Mouse (Mus musculus) bone marrow, adult 2 months (tissue): Measurements from ENCODE around the gene Pip5k1c. TPM values are rescaled to one million over a fixed set of nuclear protein-coding genes. Genes with fewer than 3 reads are reported as not detected.

Experiments
- H3K27ac ChIP-seq: fragments of 200-500 bp; 2 replicates; pipeline ENCODE4 v1.5.1; 2012; ENCODE audit warnings: low read depth, mild to moderate bottlenecking, control low read depth, inconsistent platforms, low read length; ENCODE audit not compliant: control insufficient read depth, poor library complexity, insufficient read depth
- H3K4me1 ChIP-seq: fragments of 200-500 bp; 2 replicates; pipeline ENCODE4 v1.6.1; 2011; ENCODE audit warnings: low read length; ENCODE audit not compliant: control insufficient read depth, insufficient read depth
- H3K4me3 ChIP-seq: fragments of 200-500 bp; replicated peaks from 2 replicates; pipeline ENCODE3; 2011; ENCODE audit warnings: mild to moderate bottlenecking, low read depth, low read length, control low read depth; ENCODE audit not compliant: control insufficient read depth
- CTCF ChIP-seq: fragments of 200-500 bp; IDR thresholded peaks from 2 replicates; pipeline ENCODE4 v1.5.1; 2011; ENCODE audit warnings: low read length, control low read depth; ENCODE audit not compliant: control insufficient read depth, insufficient read depth
- POLR2A ChIP-seq: fragments of 200-500 bp; IDR thresholded peaks from 2 replicates; pipeline ENCODE4 v1.6.1; 2011; ENCODE audit warnings: low read depth, mild to moderate bottlenecking, control low read depth, low read length, borderline replicate concordance; ENCODE audit not compliant: control insufficient read depth
- WGBS: fragments of 180-500 bp; shearing (Covaris S2); methylation state at CpG from one replicate; pipeline ENCODE4 v1.1.7; 2018; 5-methylcytosine and 5-hydroxymethylcytosine counted together
- polyA plus RNA-seq: library from polyadenylated mRNA; stranded (reverse); fragments of >200 nt; gene quantifications from 2 replicates; pipeline ENCODE4 v1.2.4, GENCODE M21; 2011; ENCODE audit warnings: low replicate concordance; ENCODE audit not compliant: missing spikeins, insufficient read depth, insufficient read length

Gene Pip5k1c
- polyA plus RNA-seq, 1 experiment = 62.2 TPM

DNA sequence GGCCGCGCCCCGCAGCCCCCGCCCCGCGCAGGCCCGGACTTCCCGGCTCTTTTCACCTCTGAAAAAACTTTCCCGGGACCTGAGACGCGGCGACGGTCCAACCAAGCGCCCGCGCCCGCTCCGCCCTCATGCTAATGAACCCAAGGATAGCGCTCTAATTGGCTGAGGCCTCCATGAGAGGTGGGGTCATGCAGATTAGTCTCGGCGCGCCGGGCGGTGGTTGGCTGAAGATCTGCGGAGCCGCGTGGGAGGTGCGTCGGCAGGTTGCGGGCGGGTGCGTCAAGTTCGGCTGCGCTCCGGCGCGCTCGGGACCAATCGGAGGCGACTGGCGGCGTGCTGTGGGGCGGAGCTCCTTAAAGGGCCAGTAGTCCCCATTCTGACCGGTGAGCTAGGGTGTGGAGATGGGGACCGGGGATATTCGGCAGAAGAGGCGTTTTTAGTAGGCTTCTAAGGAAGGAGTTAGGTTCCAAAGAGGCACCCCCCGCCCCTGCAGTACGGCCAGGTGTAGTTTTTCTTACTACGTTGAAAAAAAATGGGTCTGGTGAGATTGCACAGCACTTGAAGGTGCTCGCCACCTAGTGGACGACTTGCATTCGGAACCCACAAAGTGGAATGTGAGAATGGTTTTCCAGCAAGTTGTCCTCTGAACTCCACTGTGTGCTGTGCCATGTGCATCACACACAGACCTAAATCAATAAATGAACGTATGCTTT lies 57.7 kb downstream of the Pip5k1c start, which contains the start of gene Hmg20b:
Gene Hmg20b, minus strand, starts transcription at position 130 of the 713 bp plus-strand sequence.
- TF ChIP-seq POLR2A (no peak), CTCF (peak; percentile 82)
- under 1% methylated on average over 54 of the region's 54 CpGs for WGBS
- Histone ChIP-seq H3K4me3 (peak within 1 kb of the TSS; percentile 84), H3K4me1 (peaks cover 4% of the 10 kb centered on the region; the same call in 1 of the 2 replicates), H3K27ac (peak within 1 kb of the TSS; percentile 79)

DNA sequence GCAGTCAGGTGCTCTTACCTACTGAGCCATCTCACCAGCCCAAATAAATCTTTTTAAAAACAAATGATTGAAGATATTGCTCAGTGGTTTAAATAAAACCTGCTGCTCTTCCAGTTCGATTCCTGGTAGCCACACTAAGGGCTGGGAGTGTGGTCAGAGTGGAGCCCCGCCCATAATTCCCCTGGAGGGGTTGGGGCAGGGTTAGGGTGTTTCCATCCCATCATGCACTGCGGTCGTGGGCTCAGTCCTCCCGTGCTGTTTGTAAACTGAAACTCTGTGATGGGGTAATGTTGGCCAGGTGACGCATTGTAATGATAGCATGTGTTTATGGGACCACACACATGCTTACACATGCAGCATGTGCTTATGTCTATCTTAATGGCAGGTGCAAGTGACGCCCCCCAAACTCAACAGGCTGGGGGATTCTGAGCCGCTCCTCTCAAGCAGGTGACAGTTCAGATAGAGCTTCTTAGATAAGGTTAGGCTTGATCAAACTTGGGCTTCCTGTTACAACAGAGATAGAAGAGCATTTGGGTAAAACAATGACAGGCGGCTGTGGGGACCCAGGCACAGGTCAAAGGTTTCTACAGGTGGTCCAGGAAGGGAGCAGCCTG lies 59.0 kb downstream of the Pip5k1c start:
- TF ChIP-seq POLR2A (no peak), CTCF (no peak)
- peaks cover 6% of the 10 kb centered on the region; the same call in 1 of the 2 replicates for H3K4me1 ChIP-seq
- H3K27ac ChIP-seq = peak overlapping the region; percentile 54
- 21% methylated on average over 9 of the region's 9 CpGs for WGBS
- peak overlapping the region; percentile 18 for H3K4me3 ChIP-seq

DNA sequence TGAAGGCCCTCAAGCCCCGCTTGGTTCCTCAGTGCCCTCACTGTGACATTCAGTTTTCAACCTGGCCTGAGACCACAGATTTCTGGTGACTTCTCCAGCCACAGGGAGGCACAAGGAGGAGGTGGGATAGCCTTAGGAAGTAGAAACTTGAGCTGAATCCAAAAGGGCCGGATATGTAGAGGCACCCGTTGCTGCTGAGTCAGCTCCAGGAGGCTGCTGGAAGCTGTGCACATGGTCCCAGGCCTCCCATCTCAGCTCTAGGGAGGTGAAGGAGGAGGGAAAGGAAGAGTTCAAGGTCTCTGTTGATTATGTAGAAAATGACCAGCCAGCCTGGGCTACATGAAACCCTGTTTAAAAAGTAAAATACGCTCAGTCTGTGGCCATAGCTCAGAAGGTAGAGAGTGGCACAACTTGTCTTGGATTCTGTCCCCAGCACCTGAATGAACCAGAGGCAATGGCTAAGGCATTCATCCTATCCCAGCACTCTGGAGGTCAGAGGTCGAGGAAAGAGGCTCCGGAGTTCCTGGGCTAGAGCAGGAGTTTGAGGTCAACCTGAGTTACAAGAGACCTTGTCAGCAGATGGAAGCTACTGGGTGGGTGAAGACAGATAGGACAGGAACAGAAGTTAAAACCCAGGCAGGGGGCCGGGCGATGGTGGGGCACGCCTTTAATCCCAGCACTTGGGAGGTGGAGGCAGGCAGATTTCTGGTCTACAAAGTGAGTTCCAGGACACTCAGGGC lies 62.1 kb downstream of the Pip5k1c start:
- WGBS = 65% methylated on average over 9 of the region's 9 CpGs
- Histone ChIP-seq H3K27ac (no peak overlapping the region), H3K4me1 (peaks cover 5% of the 10 kb centered on the region; the same call in 1 of the 2 replicates)

DNA sequence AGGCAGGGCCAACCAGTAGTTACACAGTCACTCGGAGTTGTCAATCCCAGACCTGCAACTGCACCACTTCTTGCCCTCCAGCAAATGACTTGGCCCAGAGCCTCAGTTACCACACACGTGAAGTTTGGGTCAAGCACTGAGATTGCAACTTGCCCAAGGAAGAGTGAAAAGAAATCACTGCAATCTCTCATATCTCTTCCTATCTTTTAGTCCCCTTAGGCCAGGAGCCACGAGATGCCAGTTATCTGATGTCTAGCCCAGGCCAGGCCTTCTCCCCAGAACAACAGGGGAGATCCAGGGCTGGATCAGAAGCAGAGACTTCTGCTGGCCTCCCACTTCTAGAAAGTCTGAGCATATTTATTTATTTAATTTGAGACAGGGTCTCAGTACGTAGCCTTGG lies 62.8 kb downstream of the Pip5k1c start:
- no peak for TF ChIP-seq POLR2A
- no peak for TF ChIP-seq CTCF
- Histone ChIP-seq H3K27ac (no peak overlapping the region), H3K4me1 (peaks cover 5% of the 10 kb centered on the region; the same call in 1 of the 2 replicates), H3K4me3 (no peak overlapping the region)
- 47% methylated on average over 4 of the region's 4 CpGs for WGBS

More for the DNA sequence above, 62.1 kb downstream of the Pip5k1c start:
- H3K4me3 ChIP-seq = no peak overlapping the region
- TF ChIP-seq POLR2A (no peak), CTCF (no peak)

DNA sequence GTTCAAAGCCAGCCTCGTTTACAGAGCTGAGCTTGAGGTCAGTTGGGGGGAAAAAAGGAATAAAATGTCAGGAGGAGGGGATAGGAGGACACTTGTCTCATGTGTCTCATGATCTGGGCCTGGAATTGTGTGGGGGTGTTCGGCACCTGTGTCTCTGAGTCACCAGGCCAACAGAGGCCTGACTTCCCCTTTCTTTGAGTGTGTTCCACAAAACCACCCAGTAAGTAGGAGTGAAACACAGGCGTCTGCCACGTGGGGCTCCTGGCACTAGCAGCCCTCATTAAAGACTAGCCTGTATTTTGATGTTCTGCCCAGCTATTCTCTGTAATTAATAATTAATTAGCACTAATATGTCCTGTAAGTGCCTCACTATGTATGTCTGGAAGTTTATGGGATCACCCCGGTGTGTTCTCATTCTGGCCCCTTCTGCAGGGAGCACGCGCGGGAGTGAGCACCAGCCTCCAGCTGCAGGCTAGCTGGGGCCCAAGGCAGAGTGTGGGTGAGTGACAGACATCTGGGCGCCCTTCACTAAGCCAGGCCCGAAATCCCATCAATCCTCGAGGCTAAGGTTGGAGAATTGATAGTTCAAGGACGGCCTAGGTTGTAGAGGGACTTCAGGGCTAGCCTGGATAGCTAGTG lies 63.7 kb downstream of the Pip5k1c start:
- 6% methylated on average over 12 of the region's 12 CpGs for WGBS
- H3K27ac ChIP-seq = peak overlapping the region; percentile 86
- peaks cover 5% of the 10 kb centered on the region; the same call in 1 of the 2 replicates for H3K4me1 ChIP-seq

DNA sequence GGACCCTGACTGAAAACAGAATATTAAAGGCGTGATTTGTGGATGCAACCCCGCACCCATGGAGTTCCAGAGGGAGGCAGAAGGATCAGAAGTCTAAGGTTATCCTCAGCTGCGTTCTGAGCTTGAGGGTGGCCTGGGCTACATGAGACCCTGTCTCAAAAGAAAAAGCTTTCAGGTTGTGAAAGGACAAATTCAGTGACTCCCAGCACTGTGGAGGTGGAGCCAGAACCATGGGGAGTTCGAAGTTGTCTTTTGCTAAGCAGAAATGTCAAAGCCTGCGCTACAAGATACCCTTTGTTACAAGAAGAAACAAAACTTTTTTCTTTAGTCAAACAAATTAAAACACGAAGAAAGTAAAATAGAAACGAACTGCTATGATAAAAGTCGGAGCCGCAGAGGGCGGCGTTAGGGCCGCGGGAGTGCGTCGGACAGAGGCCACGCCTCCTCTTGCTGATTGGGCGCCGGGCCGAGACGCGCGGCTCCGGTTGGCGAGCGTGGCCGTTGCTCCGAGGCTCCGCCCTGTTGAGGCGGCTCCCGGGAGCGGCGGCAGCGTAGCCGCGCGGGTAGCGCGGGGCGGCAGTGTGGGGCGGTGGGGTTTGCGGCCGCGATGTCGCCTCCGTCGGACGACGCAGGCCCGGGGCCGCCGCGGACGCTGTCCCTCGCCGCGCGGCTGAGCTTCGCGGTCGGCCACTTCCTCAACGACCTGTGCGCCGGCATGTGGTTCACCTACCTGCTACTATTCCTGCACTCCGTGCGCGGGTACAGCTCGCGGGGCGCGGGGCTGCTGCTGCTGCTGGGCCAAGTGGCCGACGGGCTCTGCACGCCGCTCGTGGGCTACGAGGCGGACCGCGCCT lies 64.5 kb downstream of the Pip5k1c start, which contains the start of gene Mfsd12:
Gene Mfsd12, plus strand, starts transcription at position 501 of the 854 bp plus-strand sequence.
- WGBS = 1% methylated on average over 79 of the region's 79 CpGs
- TF ChIP-seq CTCF (0 out of 2 replicates have a peak, but pooled peaks have one; percentile 9), POLR2A (peak; percentile 91; the same call in 1 of the 2 replicates)
- peaks cover 8% of the 10 kb centered on the region for H3K4me1 ChIP-seq
- H3K27ac ChIP-seq = peak within 1 kb of the TSS; percentile 86
- peak within 1 kb of the TSS; percentile 86 for H3K4me3 ChIP-seq

More for the DNA sequence above, 63.7 kb downstream of the Pip5k1c start:
- no peak for TF ChIP-seq CTCF
- peak; percentile 12; the same call in 1 of the 2 replicates for TF ChIP-seq POLR2A
- H3K4me3 ChIP-seq = peak overlapping the region; percentile 62

DNA sequence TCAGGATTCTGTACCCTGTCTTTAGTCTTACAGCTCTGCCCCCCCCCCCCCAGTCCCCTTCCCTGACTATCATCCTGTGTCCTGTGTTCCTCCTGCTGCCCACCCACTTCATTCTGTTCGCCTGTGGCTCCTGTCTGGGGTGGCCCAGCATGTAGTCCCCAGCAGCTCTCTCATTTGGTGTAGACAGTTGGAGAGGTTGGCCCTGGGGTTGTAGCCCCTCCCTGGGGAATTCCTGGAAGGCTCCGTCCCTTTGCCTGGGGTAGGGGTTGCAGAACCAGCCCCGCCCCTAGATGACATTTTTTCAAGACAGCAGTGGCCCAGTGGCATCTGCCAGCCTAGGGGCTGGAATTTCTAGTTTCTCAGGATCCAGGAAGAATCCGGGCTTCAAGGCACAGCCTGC lies 65.4 kb downstream of the Pip5k1c start:
- 12% methylated on average over 4 of the region's 4 CpGs for WGBS
- no peak for TF ChIP-seq POLR2A
- TF ChIP-seq CTCF = no peak
- Histone ChIP-seq H3K4me1 (peaks cover 12% of the 10 kb centered on the region), H3K27ac (peak overlapping the region; percentile 86; the same call in 1 of the 2 replicates), H3K4me3 (peak overlapping the region; percentile 86)
